Mouse (Mus musculus): Measurements from ENCODE around the gene Celf5. TPM values are rescaled to one million over a fixed set of nuclear protein-coding genes. Genes with fewer than 3 reads are reported as not detected.

The Celf5 gene
- total and polyA plus RNA-seq, 3 experiments, result 0.08 to 0.38 TPM; not detected in 1

DNA sequence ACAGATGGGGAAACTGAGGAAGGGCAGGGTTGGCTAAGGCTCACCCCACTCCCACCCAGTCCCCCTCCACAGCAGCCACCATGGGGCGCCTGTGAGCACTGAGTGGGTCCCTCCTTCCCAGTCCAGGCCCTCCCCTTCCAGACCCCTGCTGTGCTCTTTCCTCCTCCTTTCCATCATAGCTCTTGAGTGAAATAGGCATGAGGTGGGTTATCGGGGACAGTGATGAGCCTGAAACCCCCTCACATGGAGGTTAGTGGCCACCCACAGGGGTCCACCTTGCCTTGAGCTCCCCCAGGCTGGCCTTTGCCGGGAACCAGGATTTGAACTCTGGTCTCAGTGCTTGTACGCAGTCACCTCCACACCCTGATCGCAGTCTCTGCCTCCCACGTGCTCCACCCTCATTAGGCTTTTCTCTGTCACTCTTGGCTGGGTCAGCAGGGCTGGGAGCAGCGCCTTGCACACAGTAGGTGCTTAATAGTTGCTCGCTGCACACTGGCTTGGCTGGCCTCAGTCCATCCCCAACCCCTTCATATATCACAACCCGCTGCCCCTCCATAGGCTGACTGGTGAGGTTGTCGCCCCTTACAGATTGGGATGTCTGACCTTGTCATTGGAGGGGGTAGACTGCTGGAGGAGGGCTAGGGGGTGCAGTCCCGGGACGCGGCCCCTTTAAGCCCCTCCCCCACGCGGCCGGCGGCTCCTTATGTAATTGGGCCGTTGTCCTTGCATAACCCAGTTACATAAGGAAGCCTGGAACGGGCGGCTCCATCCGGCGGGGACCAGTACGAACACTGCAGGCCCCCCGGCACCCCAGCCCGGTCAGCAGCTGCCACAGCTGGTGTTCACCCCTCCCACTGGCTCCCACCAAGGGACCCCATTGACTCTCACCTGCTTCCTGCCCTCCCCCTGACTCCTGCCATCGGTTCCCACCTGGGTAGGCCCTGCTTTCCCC, 68.9 kb downstream of the Celf5 start:
- H3K27me3 ChIP-seq (ENCODE audit: control insufficient read depth in 1 of 2, insufficient read depth in 2 of 2, low read length in 2 of 2), result no peaks in the 10 kb centered on the region
- H3K79me2 ChIP-seq (ENCODE audit: control insufficient read depth, insufficient read depth, low read length, poor library complexity), result no peaks in the 10 kb centered on the region
- no peak overlapping the region for H3K9ac ChIP-seq (ENCODE audit: control insufficient read depth, low read depth, low read length, poor library complexity, severe bottlenecking)
- H3K4me1 ChIP-seq (ENCODE audit: control insufficient read depth in 1 of 2, insufficient read depth in 2 of 2, low read length in 2 of 2), result peaks cover 0 to 5% of the 10 kb centered on the region in 2 experiments; a peak in 2 of 4 replicates
- no peaks in the 10 kb centered on the region for H3K9me3 ChIP-seq (replicated peaks; ENCODE audit: insufficient read depth, low read length)
- H3K36me3 ChIP-seq (ENCODE audit: control insufficient read depth in 1 of 2, insufficient read depth in 2 of 2, low read length in 2 of 2), result peaks cover 0 to under 1% of the 10 kb centered on the region in 2 experiments; a peak in 1 of 4 replicates
- DNase-seq (ENCODE audit: low read depth, low spot score), result no peak
- H3K27ac ChIP-seq (ENCODE audit: control insufficient read depth, low read depth, low read length), result no peak overlapping the region
- TF ChIP-seq ZKSCAN1 (IDR thresholded peaks at IDR 0.05; ENCODE audit: low read depth, low read length) (peak; percentile 63; the same call in 1 of the 2 replicates), ZC3H11A (IDR thresholded peaks at IDR 0.05; ENCODE audit: low read depth, low read length) (no peak), SMC3 (IDR thresholded peaks at IDR 0.05; ENCODE audit: low read depth, low read length) (0 out of 2 replicates have a peak, but pooled peaks have one; percentile 20), ZMIZ1 (IDR thresholded peaks at IDR 0.05; ENCODE audit: low read depth, low read length) (no peak), CTCF (IDR thresholded peaks at IDR 0.05 in 2 of 3, conservative IDR thresholded peaks at IDR 0.05 in 1 of 3; ENCODE audit: control insufficient read depth in 1 of 3, insufficient read depth in 1 of 3, low read depth in 2 of 3, low read length in 3 of 3, poor library complexity in 1 of 3, severe bottlenecking in 1 of 3) (peak in 2 of 3 experiments; percentile 10 to 31; a peak in 3 of 6 replicates)
- no peak overlapping the region for H3K4me3 ChIP-seq (ENCODE audit: control insufficient read depth in 1 of 2, insufficient read depth in 1 of 2, low read depth in 2 of 2, low read length in 2 of 2)

DNA sequence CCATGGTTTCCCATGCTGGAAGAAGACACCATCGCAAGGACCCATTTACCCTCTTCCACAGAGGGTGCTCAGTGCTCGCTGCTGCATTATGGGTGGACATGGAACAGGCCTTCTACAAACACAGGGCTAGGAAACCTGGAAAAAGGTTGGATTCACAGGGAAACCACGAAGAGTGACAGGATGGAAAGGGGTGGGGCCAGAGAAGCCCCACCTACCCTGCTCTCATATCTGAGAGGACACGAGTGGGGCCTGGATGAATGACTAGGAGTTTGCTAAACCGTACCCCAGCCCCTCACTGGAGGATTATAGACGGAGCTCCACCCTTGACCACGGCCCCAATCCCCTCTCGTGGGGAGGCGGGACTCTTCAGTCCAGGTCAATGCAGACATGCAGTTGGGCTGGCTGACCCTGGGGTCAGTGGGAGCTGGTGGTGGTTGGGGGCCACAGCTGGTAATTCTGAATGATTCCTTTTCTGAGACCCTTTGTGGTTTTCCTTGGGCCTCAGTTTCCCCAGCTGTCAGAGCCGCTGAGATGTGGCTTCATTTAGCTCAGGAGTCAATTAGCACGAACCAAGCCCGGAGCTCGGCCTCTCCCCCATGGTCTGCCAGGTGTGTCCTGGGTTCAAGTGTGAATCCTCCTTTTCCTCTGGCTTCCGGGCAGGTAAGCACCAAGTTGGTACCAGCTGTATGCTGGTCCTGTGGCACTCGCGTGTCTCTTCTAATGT, 69.8 kb downstream of the Celf5 start:
- H3K27me3 ChIP-seq (ENCODE audit: control insufficient read depth in 1 of 2, insufficient read depth in 2 of 2, low read length in 2 of 2), result no peaks in the 10 kb centered on the region
- TF ChIP-seq EP300 (IDR thresholded peaks at IDR 0.05; ENCODE audit: low read depth in 1 of 2, low read length in 2 of 2) (no peak), ZNF384 (IDR thresholded peaks at IDR 0.05; ENCODE audit: low read depth, low read length) (no peak), CHD2 (IDR thresholded peaks at IDR 0.05; ENCODE audit: low read length) (no peak), MAZ (IDR thresholded peaks at IDR 0.05; ENCODE audit: low read depth, low read length) (no peak), MYB (IDR thresholded peaks at IDR 0.05; ENCODE audit: low read depth, low read length) (no peak), TBP (IDR thresholded peaks at IDR 0.05; ENCODE audit: low read depth, low read length) (no peak), POLR2A (IDR thresholded peaks at IDR 0.05; ENCODE audit: control insufficient read depth in 1 of 2, insufficient read depth in 1 of 2, low read depth in 1 of 2, low read length in 2 of 2, poor library complexity in 1 of 2) (no peak), MYC (IDR thresholded peaks at IDR 0.05; ENCODE audit: low read depth, low read length) (no peak), SIN3A (IDR thresholded peaks at IDR 0.05; ENCODE audit: low read length) (no peak), RCOR1 (IDR thresholded peaks at IDR 0.05; ENCODE audit: low read depth, low read length) (no peak), POLR2AphosphoS5 (IDR thresholded peaks at IDR 0.05; ENCODE audit: borderline replicate concordance, low read depth, low read length) (no peak), E2F4 (IDR thresholded peaks at IDR 0.05; ENCODE audit: borderline replicate concordance, low read depth, low read length) (no peak), HCFC1 (IDR thresholded peaks at IDR 0.05; ENCODE audit: low read depth, low read length) (no peak), MAX (IDR thresholded peaks at IDR 0.05; ENCODE audit: low read length) (no peak), ELF1 (IDR thresholded peaks at IDR 0.05; ENCODE audit: low read depth, low read length) (no peak), CTCF (IDR thresholded peaks at IDR 0.05 in 2 of 3, conservative IDR thresholded peaks at IDR 0.05 in 1 of 3; ENCODE audit: control insufficient read depth in 1 of 3, insufficient read depth in 1 of 3, low read depth in 2 of 3, low read length in 3 of 3, poor library complexity in 1 of 3, severe bottlenecking in 1 of 3) (no peak), ZMIZ1 (IDR thresholded peaks at IDR 0.05; ENCODE audit: low read depth, low read length) (no peak), TAL1 (IDR thresholded peaks at IDR 0.05; ENCODE audit: low read length) (no peak)
- H3K4me1 ChIP-seq (ENCODE audit: control insufficient read depth in 1 of 2, insufficient read depth in 2 of 2, low read length in 2 of 2), result peaks cover 3 to 13% of the 10 kb centered on the region in 2 experiments; a peak in 3 of 4 replicates
- peaks cover 0 to 8% of the 10 kb centered on the region in 2 experiments; a peak in 2 of 4 replicates for H3K36me3 ChIP-seq (ENCODE audit: control insufficient read depth in 1 of 2, insufficient read depth in 2 of 2, low read length in 2 of 2)
- no peak overlapping the region for H3K4me3 ChIP-seq (ENCODE audit: control insufficient read depth in 1 of 2, insufficient read depth in 1 of 2, low read depth in 2 of 2, low read length in 2 of 2)
- no peak overlapping the region for H3K9ac ChIP-seq (ENCODE audit: control insufficient read depth, low read depth, low read length, poor library complexity, severe bottlenecking)
- no peak for DNase-seq (ENCODE audit: low read depth, low spot score)
- H3K9me3 ChIP-seq (replicated peaks; ENCODE audit: insufficient read depth, low read length), result no peaks in the 10 kb centered on the region
- no peak overlapping the region for H3K27ac ChIP-seq (ENCODE audit: control insufficient read depth, low read depth, low read length)
- H3K79me2 ChIP-seq (ENCODE audit: control insufficient read depth, insufficient read depth, low read length, poor library complexity), result no peaks in the 10 kb centered on the region
